Mouse (Mus musculus) forebrain, embryonic 15.5 days (tissue): ENCODE measurements around the gene Dcx. TPM values are rescaled to one million over a fixed set of nuclear protein-coding genes. Genes with fewer than 3 reads are reported as not detected.

Source experiments
- ATAC-seq: fragments of 200-750 bp; cut with Nextera tagmentation; replicated peaks from 2 replicates; pipeline ENCODE4 v1.8.0; 2017; ENCODE audit warnings: mild to moderate bottlenecking, moderate TSS enrichment, moderate library complexity
- H3K27ac ChIP-seq: fragments of 300-500 bp; sonication (generic); replicated peaks from 2 replicates; pipeline ENCODE4 v1.5.1; 2015; ENCODE audit warnings: mild to moderate bottlenecking, inconsistent platforms
- H3K27me3 ChIP-seq: fragments of 300-500 bp; sonication (generic); 2 replicates; pipeline ENCODE4 v1.6.1; 2015; ENCODE audit warnings: inconsistent platforms
- H3K36me3 ChIP-seq: fragments of 300-500 bp; sonication (generic); 2 replicates; pipeline ENCODE4 v1.6.1; 2015; ENCODE audit warnings: mild to moderate bottlenecking, inconsistent platforms
- H3K4me1 ChIP-seq: fragments of 300-500 bp; sonication (generic); 2 replicates; pipeline ENCODE4 v1.6.1; 2015; ENCODE audit warnings: inconsistent platforms
- H3K4me2 ChIP-seq: fragments of 300-500 bp; sonication (generic); replicated peaks from 2 replicates; pipeline ENCODE4 v1.6.1; 2015; ENCODE audit warnings: mild to moderate bottlenecking, inconsistent platforms
- H3K4me3 ChIP-seq: fragments of 300-500 bp; sonication (generic); 2 replicates; pipeline ENCODE4 v1.5.1; 2015; ENCODE audit warnings: mild to moderate bottlenecking, inconsistent platforms
- H3K9ac ChIP-seq: fragments of 300-500 bp; sonication (generic); replicated peaks from 2 replicates; pipeline ENCODE4 v1.6.1; 2015; ENCODE audit warnings: mild to moderate bottlenecking, inconsistent platforms
- H3K9me3 ChIP-seq: fragments of 300-500 bp; sonication (generic); 2 replicates; pipeline ENCODE4 v1.6.1; 2016; ENCODE audit warnings: inconsistent platforms
- WGBS: fragments of 180-500 bp; shearing (Covaris S2); methylation state at CpG from one replicate; pipeline ENCODE4 v1.1.7; 2015; ENCODE audit warnings: mixed read lengths; 5-methylcytosine and 5-hydroxymethylcytosine counted together
- polyA plus RNA-seq: library from polyadenylated mRNA; unstranded; fragments of >200 nt; fragmentation: Nextera tagmentation; extraction: Ambion mirVana; gene quantifications from 2 replicates; pipeline ENCODE4 v1.2.1, GENCODE M21; 2015

The Dcx gene
- 353 and 362 TPM in 2 replicates for polyA plus RNA-seq

GRCm38 (mm10) chrX:143932958-143933357, at the start of gene Dcx:
TSS of gene Dcx (minus strand) at chrX:143933311.
- Histone ChIP-seq H3K4me1 (peaks cover 20% of the 10 kb centered on the region), H3K9me3 (no peaks in the 10 kb centered on the region), H3K27me3 (no peaks in the 10 kb centered on the region), H3K4me2 (peak within 1 kb of the TSS; percentile 43), H3K36me3 (no peaks in the 10 kb centered on the region), H3K27ac (peak within 1 kb of the TSS; percentile 95), H3K9ac (peak within 1 kb of the TSS; percentile 63), H3K4me3 (peak within 1 kb of the TSS; percentile 48)
- ATAC-seq: peak; percentile 81
- WGBS: 27% methylated on average over 8 of the region's 8 CpGs

- H3K4me2 ChIP-seq: no peak overlapping the region
- H3K9ac ChIP-seq: no peak overlapping the region
- H3K36me3 ChIP-seq: no peaks in the 10 kb centered on the region
- H3K9me3 ChIP-seq: no peaks in the 10 kb centered on the region
- no peak overlapping the region for H3K4me3 ChIP-seq
- no peaks in the 10 kb centered on the region for H3K4me1 ChIP-seq
- WGBS: 58% methylated on average over 6 of the region's 6 CpGs
- 0 out of 2 replicates have a peak, but pooled peaks have one; percentile 43 for ATAC-seq
- H3K27me3 ChIP-seq: no peaks in the 10 kb centered on the region
- no peak overlapping the region for H3K27ac ChIP-seq
Observed at GRCm38 (mm10) chrX:143966249-143966648, 33.1 kb upstream of the Dcx start.

- Histone ChIP-seq H3K4me3 (peak overlapping the region; percentile 48; the same call in 1 of the 2 replicates), H3K27ac (peak overlapping the region; percentile 95)
- ATAC-seq: no peak
Observed at GRCm38 (mm10) chrX:143933671-143934070, 560 bp upstream of the Dcx start.

GRCm38 (mm10) chrX:143932530-143932929, 581 bp downstream of the Dcx start:
- Histone ChIP-seq H3K9me3 (no peaks in the 10 kb centered on the region), H3K9ac (peak overlapping the region; percentile 63), H3K4me2 (peak overlapping the region; percentile 43), H3K4me1 (peaks cover 20% of the 10 kb centered on the region), H3K27me3 (no peaks in the 10 kb centered on the region), H3K27ac (peak overlapping the region; percentile 95), H3K36me3 (no peaks in the 10 kb centered on the region), H3K4me3 (peak overlapping the region; percentile 48)
- 15% methylated on average over 1 of the region's 1 CpGs for WGBS
- 0 out of 2 replicates have a peak, but pooled peaks have one; percentile 42 for ATAC-seq

More at GRCm38 (mm10) chrX:143933671-143934070, 560 bp upstream of the Dcx start:
- Histone ChIP-seq H3K9ac (0 out of 2 replicates have a peak overlapping the region, but pooled peaks have one; percentile 63), H3K4me2 (peak overlapping the region; percentile 16), H3K4me1 (peaks cover 20% of the 10 kb centered on the region; the same call in 1 of the 2 replicates), H3K36me3 (no peaks in the 10 kb centered on the region), H3K9me3 (no peaks in the 10 kb centered on the region), H3K27me3 (no peaks in the 10 kb centered on the region)
- 42% methylated on average over 2 of the region's 2 CpGs for WGBS

- peak; percentile 82 for ATAC-seq
- H3K27me3 ChIP-seq: no peaks in the 10 kb centered on the region
- H3K9ac ChIP-seq: peak overlapping the region; percentile 63
- H3K27ac ChIP-seq: peak overlapping the region; percentile 95
- H3K4me3 ChIP-seq: peak overlapping the region; percentile 48
- H3K36me3 ChIP-seq: no peaks in the 10 kb centered on the region
- H3K4me1 ChIP-seq: peaks cover 28% of the 10 kb centered on the region
- peak overlapping the region; percentile 43 for H3K4me2 ChIP-seq
- H3K9me3 ChIP-seq: no peaks in the 10 kb centered on the region
- 35% methylated on average over 6 of the region's 6 CpGs for WGBS
Observed at GRCm38 (mm10) chrX:143931400-143932185, 1.5 kb downstream of the Dcx start.

GRCm38 (mm10) chrX:143922070-143922469, 11.0 kb downstream of the Dcx start:
- Histone ChIP-seq H3K27ac (no peak overlapping the region), H3K9ac (no peak overlapping the region), H3K36me3 (peaks cover 16% of the 10 kb centered on the region), H3K4me3 (no peak overlapping the region), H3K9me3 (no peaks in the 10 kb centered on the region), H3K4me2 (no peak overlapping the region), H3K27me3 (no peaks in the 10 kb centered on the region), H3K4me1 (peaks cover 27% of the 10 kb centered on the region)
- no peak for ATAC-seq
- WGBS: 85% methylated on average over 5 of the region's 5 CpGs

GRCm38 (mm10) chrX:143906699-143907471, 26.2 kb downstream of the Dcx start:
- no peaks in the 10 kb centered on the region for H3K9me3 ChIP-seq
- no peaks in the 10 kb centered on the region for H3K27me3 ChIP-seq
- peak overlapping the region; percentile 10; the same call in 1 of the 2 replicates for H3K4me2 ChIP-seq
- WGBS: 32% methylated on average over 3 of the region's 3 CpGs
- H3K36me3 ChIP-seq: no peaks in the 10 kb centered on the region
- H3K4me1 ChIP-seq: peaks cover 41% of the 10 kb centered on the region
- no peak overlapping the region for H3K9ac ChIP-seq
- peak overlapping the region; percentile 89 for H3K27ac ChIP-seq
- no peak overlapping the region for H3K4me3 ChIP-seq
- peak; percentile 79 for ATAC-seq

GRCm38 (mm10) chrX:143904689-143905088, 28.4 kb downstream of the Dcx start:
- H3K4me3 ChIP-seq: no peak overlapping the region
- H3K36me3 ChIP-seq: no peaks in the 10 kb centered on the region
- H3K27me3 ChIP-seq: no peaks in the 10 kb centered on the region
- no peak overlapping the region for H3K4me2 ChIP-seq
- ATAC-seq: no peak
- H3K4me1 ChIP-seq: peaks cover 46% of the 10 kb centered on the region
- 16% methylated on average over 2 of the region's 2 CpGs for WGBS
- no peaks in the 10 kb centered on the region for H3K9me3 ChIP-seq
- no peak overlapping the region; the same call in 1 of the 2 replicates for H3K27ac ChIP-seq
- no peak overlapping the region for H3K9ac ChIP-seq

GRCm38 (mm10) chrX:143902300-143902699, 30.8 kb downstream of the Dcx start:
- Histone ChIP-seq H3K36me3 (no peaks in the 10 kb centered on the region), H3K27me3 (no peaks in the 10 kb centered on the region), H3K9me3 (no peaks in the 10 kb centered on the region), H3K4me1 (peaks cover 51% of the 10 kb centered on the region), H3K27ac (peak overlapping the region; percentile 91), H3K4me2 (peak overlapping the region; percentile 27), H3K4me3 (no peak overlapping the region), H3K9ac (peak overlapping the region; percentile 42)
- WGBS: 24% methylated on average over 8 of the region's 8 CpGs
- peak; percentile 94 for ATAC-seq

- peak overlapping the region; percentile 73 for H3K27ac ChIP-seq
- H3K9ac ChIP-seq: no peak overlapping the region
- H3K9me3 ChIP-seq: no peaks in the 10 kb centered on the region
- no peak for ATAC-seq
- no peak overlapping the region for H3K4me3 ChIP-seq
- no peaks in the 10 kb centered on the region for H3K36me3 ChIP-seq
- 40% methylated on average over 7 of the region's 7 CpGs for WGBS
- H3K4me1 ChIP-seq: peaks cover 27% of the 10 kb centered on the region
- H3K27me3 ChIP-seq: no peaks in the 10 kb centered on the region
- H3K4me2 ChIP-seq: no peak overlapping the region
Observed at GRCm38 (mm10) chrX:143897363-143898285, 35.5 kb downstream of the Dcx start.

GRCm38 (mm10) chrX:143896936-143897335, 36.2 kb downstream of the Dcx start:
- H3K9me3 ChIP-seq: no peaks in the 10 kb centered on the region
- peak overlapping the region; percentile 73 for H3K27ac ChIP-seq
- H3K4me1 ChIP-seq: peaks cover 22% of the 10 kb centered on the region
- H3K9ac ChIP-seq: no peak overlapping the region
- H3K36me3 ChIP-seq: no peaks in the 10 kb centered on the region
- H3K4me2 ChIP-seq: no peak overlapping the region
- ATAC-seq: no peak
- H3K27me3 ChIP-seq: no peaks in the 10 kb centered on the region
- no peak overlapping the region for H3K4me3 ChIP-seq
- WGBS: 92% methylated on average over 5 of the region's 5 CpGs
